Mouse (Mus musculus) fibroblast of lung, adult 2 months (primary cell): Measurements from ENCODE around the gene Gid8.
A peak's percentile ranks its signal among the peaks of the same experiment; 100 is the strongest.
"Not testable (repeated sequence)": the region's sequence is repeated elsewhere in the genome, so short reads cannot be mapped to it uniquely, and the experiment has no call there.

ENCODE experiments used
- DNase-seq: peaks from one replicate; pipeline ENCODE4 v3.0.0-alpha.2; 2011; ENCODE audit warnings: low read depth

Gene Gid8

DNA sequence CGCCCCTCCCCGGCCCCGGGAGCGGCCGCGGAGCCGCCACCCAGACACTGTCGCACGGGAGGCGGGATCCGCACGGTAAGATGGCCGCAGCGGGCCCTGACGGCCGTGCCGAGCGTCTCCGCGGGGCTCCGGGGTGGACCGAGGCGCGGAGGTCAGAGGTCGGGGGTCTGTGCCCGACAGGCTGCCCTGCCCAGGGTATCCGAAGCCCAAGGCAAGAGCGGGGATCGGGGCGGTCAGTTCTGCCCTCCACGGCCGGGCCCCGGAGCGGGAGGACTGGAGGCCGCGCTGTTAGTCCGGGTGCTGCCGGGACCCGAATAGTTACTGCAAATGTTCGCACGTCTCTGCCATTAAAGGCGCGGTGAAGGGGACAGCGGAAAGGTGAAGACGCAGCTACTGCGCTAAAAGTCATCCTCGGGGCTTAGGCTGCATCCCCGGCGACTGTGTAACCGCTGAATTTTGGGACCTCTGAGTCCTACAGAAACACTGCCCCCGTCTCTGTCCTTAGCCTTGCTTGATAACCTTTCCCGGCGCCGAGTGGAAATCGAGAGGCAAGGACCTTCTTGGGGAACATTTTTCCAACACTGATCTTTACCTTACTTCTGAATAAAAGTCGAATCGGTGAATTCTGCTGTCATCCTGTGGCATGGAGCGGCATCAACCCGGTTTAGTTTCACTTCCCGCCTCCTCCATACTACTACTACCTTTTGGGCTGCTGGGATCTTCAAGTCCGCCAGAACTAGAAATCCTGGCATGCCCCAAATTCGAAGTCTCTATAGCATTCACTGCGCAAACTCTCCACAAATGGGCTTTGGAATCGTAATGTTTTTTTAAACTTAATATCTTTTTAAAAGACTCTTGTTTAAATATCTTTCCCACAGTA lies 599 bp downstream of the Gid8 start:
- no peak for DNase-seq

DNA sequence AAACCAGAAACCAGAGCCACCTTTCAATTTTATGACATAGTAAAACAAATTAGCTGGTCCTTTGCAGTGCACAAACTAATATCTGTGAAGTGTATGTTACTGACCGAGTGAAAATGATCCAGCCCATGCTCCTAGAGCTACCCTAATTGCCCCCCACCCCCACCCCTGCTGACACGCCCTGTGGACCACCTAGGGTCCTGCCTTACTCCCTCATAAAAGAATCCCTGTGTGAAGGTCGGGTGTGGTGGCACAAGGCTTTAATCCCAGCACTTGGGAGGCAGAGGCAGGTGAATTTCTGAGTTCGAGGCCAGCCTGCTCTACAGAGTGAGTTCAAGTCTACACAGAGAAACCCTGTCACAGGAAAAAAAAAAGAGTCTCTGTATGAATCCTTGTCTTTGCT lies 1.6 kb downstream of the Gid8 start:
- DNase-seq: no peak

DNA sequence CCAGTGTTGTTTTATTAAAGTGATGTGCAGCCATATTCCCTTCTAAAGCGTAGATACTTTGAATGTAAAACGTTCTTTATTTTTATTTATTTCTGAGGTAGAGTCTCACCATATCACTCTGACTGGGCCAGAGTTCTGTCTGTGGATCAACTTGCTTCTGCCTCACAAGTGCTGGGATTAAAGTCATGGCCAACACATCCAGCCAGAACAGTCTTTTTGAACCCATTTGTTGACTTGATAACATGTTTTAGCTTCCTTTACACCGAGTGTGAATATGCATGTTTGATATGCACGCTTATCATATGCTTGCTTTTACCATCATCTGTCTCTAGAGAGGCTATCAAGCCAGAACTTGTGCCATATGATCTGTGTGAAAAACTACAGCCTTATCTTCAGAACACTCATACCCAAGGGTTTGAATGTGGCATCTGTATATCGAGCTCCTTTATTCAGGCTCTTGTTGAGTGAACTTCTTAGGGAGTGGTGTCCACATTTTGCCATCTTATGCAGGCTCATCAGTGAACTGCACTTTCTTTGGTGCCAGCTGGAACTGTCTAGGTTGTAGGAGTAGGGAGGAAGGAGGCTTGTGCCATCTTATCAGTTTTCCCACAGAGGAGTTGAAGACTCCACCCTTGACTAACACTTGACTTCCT lies 2.2 kb downstream of the Gid8 start:
- no peak for DNase-seq

DNA sequence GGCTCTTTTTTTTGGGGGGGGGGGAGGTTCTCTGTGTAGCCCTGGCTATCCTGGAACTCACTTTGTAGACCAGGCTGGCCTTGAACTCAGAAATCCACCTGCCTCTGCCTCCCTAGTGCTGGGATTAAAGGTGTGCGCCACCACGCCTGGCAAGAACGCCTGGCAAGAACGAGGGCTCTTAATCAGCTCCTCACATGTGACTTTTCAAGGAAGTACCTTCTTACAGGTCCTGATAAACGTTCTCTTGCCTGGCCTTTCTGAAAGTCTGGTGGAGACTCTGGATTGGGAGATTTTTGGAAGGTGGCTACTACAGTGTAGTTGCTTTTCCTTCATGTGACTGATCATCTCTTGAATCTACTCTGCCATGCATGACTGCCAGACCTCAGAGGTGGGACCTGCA lies 12.8 kb downstream of the Gid8 start:
- not testable (repeated sequence) for DNase-seq

DNA sequence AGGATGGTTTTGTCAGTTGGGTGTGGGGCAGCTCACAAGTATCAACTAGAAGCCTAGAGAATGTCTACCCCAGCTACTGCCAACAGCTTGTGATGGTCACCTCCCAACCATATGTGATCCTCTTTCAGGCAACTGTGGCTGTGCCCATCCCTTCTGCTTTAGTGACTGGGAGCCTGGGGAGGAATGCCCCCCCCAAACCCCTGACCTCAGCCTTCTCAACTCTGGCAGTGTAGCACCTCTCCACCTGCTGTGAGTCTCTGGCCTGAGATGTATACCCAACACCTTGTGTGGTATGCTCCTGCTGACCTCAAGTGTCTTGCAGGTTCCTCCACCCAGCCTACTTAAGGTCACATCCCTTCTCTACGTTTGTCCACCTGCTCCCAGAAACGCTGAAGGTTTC lies 13.9 kb downstream of the Gid8 start:
- DNase-seq: no peak

DNA sequence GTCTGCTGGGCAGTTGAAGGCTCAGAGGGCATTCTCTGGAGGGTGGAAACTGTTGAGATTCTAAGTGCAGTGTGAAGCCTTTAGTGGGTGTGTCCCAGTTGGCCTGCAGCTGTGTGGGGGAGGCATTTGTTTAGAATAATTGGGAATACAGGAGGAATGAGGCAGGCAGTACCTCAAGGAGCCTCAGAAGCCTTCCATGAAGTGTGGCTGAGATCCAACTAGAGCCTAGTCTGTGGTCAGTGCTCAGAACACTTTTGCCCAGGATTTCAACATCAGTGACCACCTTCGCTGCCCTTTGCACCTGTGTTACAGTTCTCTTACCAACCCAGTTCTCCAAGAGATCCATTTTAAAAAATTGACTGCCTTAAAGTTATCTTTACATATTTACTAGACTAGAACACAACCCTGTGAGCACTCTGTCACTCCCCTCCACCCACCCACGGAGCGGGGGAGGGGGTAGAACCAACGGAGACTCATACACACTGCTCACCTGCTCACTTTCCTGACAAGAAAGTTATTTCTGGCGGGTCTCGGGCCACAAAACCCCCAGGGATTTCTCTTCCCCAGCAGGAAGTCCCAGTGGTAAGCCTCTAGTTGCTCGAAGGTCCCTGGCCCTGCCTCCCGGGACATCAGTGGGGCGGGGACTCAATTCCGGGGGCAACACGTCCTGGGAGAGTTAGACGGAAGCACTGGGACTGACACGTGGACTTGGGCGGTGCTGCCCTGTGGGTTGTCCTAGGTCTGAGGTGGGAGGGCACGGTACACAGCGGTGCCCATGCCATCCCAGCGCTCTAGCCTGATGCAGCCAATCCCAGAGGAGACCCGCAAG lies 14.9 kb downstream of the Gid8 start, which contains the start of gene Slc17a9:
Gene Slc17a9 (plus strand): TSS at position 679 of the 829 bp plus-strand sequence.
- DNase-seq: no peak

DNA sequence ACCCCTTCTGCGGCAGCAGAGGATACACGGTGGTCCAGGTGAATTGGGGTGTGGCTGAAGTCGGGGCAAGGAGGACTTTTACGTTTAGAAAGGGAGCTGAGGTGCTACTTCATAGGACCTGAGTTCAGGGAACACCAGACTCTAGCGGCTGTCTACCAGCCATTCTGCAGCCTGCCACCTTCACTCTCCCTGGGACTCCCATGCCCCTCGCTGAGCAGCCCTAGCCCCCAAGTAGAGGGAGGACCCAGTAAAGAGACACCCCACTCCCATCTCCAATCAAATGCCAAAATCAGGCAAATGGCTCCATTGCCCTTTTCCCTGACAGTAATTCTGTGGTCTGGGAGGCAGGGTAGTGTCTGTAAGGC lies 15.5 kb downstream of the Gid8 start:
- DNase-seq: no peak

DNA sequence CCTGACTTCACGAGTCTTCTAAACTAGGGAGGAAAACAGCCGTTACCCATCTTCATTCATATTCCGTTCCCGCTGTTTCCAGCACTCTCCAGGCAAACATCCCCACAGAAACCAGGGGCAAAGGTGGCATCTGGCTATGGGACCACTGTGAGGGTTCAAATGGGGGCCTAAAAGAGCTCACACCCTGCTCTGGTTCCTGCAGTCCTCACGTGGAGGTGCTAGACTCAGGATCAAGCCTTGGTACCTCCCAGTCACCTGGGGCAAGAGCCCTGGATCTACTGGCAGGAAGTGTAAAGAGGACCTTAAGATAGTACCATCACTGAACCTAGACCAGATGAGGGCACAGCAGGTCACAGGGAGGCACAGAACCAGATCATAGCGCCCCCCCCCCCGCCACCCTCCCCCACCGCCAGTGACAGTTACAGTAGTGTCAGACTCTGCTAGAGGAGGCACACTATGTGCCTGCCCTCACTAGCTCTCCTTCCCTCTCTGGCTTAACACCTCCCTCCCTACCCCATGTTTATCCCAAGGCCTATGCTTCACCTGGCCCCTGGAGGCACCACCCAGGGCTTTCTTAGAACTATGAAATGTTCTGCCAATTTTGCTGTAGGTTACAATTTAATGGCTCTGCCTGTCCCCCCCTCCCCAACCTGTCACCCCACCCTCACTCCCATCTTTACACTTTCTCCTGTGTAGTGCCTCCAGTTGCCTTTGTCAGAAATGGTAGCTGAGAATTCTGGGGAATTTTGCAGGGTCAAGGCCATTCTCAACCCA lies 16.1 kb downstream of the Gid8 start:
- DNase-seq: no peak

DNA sequence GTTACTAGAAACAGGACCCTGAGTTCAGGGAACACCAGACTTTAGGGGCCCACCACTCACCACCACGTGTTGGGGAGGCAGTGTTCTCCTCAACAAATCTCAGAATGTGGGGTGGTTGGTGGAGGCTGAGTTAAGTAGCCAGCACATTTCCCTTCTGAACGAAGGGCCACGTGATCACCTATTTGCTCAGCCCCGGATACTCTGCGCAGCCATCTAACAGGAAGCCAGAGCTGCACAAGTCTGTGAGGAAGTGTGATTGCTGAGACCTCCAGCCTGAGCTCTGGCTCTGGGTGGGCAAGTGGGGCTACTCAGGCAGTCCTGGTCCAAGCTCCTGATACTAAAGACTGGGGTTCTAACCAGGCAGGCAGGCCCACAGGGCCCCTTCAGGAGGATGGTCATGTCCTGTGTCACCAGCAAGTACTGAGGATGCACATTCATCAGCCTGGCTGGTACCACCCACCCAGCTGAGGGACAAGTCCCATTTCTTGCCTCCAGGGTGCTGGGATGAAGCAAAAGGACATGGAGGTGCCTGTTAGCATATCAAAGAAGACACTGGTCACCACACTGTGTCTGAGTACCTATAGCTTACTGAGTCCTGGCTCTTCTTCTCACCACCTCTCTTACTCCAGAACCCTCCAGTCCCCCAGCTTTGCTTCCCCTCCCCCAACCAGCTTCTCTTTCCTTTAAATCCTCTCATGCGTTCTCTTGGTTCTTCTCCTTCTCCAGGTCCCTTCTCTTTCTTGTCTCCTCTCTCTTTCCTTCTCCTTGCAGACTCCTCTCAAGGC lies 16.9 kb downstream of the Gid8 start:
- no peak for DNase-seq

DNA sequence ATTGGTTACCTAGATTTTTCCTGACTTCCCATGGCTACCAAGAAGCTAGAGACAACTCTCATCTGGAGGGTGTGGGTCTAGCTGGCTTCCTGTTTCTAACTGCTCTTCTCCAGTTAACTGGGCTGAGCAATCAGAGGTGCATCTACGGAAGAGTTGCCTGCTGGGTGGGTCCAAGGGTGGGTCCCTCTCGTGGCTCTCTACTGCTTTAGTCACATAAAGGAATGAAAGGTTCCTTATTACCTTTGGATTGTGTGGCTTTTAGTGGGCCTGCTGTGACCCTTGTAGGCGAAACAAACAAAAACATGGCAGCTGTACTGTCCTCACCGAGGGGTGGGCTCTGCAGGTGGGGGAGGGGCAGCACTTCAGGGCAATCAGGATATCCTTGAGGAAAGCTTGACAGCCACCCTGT lies 17.7 kb downstream of the Gid8 start:
- DNase-seq: no peak

DNA sequence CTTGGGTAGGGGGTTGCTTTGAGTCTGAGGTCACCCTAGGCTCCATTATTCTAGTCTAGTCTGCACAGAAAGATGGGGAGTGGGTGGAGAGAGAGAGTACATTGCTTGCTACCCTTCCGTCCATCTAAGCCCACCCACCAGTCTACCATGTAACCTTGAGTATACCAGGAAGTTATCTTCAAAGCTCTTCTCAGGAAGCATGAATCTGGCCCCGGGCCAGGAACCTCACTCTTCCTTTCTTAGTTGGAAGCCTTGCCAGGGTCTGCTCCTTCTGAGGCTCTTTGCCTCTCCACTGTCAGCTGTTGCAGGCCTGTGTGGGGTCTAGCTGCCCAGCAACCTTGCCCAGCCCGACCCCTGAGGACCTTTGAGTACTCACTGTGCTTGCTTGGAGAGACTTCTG lies 21.1 kb downstream of the Gid8 start:
- no peak for DNase-seq

DNA sequence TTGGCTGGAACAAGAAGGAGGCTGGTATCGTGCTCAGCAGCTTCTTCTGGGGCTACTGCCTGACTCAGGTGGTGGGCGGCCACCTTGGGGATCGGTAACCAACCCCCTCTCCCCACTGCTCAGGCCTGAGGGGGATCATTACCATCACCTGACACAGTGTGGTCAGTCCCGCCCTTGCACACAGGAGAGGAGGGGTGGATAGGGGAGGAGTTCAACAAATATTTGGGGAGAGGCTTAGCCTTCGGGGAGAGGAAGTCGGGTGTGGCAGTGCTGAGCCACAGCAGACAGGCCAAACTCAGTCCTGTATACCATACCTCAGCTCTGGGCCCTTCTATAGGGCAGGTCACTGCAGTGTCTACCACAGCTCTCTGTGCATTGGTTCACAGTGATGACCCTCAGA lies 22.1 kb downstream of the Gid8 start:
- DNase-seq: no peak

DNA sequence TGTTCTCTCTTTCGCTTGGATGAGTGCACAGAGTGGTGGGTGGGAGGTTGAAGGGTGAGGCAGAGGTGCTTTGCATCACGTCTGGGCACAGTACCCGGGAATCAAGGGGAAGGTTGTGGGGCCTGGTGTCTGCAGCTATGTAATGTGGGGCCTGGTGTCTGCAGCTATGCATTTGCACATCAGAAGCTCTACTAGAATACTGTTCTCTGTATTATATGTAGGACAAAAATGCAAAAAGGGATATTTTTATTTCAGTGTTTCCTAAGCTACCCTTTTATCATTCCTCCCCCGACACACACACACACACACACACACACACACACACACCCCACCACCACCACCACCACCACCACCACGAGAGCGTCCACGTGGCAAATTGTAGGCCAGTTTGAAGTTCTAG lies 25.3 kb downstream of the Gid8 start:
- no peak for DNase-seq

DNA sequence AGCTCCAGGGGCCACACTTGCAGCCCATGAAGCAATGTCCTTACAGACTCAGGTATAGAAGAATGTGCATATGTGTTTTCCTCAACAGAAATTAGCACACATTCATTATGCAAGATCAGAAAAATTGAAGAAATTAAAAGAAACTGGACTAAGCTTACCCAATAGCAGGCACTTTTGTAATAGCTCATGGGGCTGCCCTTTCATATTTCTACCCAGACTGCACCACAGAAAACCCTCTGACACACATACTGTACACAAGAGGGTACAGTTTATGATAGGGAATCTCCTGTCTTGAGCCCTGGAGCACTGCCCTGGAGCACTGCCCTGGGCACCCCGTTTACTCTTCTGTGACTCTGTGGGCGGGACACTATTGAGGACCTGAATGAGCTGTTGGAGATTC lies 28.1 kb downstream of the Gid8 start:
- no peak for DNase-seq

DNA sequence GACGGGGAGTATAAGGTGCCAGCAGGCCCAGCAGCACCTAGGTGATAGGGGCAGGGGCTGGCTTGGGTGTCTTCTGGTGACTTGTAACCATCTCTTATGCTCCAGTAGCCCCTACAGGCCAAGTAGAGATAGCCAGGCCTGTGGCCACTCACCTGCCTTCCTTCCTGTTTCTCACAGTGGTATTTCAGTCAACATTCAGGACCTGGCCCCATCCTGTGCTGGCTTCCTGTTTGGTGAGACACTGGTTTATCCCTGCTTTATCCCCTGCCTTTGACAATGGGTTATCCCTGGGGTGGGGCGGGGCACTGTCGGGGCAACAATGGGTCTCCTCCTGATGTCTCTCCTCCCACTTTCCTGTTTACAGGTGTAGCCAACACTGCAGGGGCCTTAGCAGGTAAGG lies 30.4 kb downstream of the Gid8 start:
- no peak for DNase-seq

DNA sequence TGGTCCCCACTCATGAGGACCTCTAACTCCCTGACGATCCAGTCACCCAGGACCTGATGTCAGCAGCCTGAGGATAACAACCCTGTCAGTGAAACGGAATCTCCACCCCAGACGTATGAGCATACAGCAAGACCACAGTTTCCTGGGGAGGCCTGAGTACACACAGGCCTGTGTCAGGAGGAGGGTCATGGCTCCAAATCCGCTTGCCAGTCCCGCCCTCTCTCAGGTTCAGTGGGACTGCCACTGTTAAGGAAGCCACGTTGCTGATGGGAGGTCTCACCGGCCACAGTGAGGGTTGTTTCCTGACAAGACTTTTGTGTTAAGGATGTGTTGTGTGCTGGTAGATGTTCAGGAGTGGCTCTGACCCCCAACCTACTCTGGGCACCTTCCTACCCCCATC lies 31.5 kb downstream of the Gid8 start:
- DNase-seq: no peak

DNA sequence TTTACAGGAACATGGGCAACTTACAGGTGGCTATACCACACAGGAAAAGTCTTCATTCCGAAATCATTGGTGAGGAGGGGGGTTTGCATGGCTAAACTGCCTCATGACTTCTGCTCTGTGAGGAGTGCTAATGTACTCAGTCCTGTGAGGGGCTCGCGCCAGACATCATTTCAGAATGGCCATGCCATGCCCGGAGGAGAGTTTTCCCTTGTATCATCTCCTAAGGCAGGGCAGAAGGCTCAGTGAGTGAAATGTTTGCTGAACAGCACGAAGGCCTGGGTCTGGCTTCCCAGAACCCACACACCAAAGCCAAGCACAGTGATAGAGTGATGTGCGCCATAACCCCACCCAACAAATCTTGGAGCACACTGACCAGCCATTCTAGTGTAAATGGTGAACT lies 32.9 kb downstream of the Gid8 start:
- no peak for DNase-seq

DNA sequence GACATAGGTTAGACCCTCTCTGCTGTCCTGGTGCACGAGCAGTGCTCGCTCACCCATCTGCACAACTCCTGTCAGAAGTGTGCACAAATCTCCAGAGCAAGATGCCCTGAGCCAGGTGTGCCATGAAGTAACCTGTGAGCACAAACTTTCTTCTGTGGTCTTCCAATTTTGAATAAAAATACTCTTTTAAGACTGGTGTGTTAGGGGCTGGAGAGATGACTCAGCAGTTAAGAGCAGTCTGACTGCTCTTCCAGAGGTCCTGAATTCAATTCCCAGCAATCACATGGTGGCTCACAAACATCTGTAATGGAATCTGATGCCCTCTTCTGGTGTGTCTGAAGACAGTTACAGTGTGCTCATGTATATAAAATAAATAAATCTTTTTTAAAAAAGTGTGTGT lies 33.4 kb downstream of the Gid8 start:
- DNase-seq: no peak

DNA sequence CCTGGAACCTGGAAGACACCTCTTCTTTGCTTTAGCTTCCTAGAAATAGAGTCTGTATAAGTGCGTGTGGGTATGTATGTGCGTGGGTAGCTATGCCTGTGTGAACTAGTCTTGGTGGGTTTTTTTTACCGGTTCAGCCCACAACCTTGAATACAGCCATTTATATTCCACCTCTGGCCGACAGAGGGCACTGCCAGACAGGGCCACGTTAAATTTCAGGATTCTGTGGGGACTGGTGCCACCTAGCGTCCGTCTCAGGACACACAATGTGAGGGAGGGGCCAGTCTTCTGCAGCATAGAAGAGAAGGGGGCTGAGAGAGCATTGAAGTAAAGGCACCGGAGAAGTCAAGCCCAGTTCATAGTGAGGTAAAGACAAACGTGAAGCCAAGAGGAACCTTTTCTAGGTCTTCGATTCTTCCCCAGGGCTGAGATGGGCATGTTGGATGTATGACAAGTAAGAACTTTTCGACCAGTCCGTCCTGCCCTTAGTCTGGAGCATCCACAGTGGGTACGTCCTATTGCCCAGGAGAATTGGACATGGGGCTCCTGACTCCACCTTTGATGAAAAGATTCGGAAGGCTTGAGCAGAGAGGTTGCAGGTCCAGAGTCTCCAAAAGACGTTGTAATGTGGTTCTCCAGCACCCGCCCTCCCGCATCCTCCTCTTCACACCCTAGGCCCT lies 35.5 kb downstream of the Gid8 start:
- DNase-seq: peak; percentile 44

DNA sequence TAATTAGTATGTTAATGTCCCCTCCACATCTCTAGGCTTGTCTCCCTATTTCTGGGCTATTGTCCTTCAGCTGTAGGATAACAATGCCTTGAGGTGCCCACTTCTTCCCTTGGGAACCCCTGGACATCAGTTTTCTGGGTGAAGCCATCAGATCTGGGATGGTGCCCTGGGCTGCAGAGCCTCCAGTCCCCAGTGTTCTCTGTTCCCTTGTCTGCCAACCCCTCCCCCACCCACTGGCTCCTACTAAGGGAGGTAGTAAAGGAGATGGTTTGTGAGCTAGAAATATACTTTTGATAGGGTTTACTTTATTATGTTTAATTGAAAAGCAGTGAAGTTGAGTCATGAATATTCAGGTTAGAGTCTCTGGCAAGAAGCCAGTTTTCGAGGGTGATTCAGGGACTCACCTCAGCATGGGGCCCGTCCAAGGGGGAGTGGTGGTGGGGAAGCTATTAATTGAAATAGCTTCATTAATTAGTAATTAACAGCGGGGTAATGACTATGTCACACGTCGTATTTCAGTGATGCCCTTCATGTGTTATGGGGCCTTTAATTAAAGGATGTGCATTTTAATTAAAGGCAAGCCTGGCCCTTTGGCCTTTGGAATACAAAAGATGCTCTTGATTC lies 36.8 kb downstream of the Gid8 start:
- no peak for DNase-seq
